Mouse (Mus musculus): ENCODE measurements around the gene Tmem240. TPM values are rescaled to one million over a fixed set of nuclear protein-coding genes. Genes with fewer than 3 reads are reported as not detected.

The Tmem240 gene
- polyA plus RNA-seq, 1 experiment, result 0.54 TPM

DNA sequence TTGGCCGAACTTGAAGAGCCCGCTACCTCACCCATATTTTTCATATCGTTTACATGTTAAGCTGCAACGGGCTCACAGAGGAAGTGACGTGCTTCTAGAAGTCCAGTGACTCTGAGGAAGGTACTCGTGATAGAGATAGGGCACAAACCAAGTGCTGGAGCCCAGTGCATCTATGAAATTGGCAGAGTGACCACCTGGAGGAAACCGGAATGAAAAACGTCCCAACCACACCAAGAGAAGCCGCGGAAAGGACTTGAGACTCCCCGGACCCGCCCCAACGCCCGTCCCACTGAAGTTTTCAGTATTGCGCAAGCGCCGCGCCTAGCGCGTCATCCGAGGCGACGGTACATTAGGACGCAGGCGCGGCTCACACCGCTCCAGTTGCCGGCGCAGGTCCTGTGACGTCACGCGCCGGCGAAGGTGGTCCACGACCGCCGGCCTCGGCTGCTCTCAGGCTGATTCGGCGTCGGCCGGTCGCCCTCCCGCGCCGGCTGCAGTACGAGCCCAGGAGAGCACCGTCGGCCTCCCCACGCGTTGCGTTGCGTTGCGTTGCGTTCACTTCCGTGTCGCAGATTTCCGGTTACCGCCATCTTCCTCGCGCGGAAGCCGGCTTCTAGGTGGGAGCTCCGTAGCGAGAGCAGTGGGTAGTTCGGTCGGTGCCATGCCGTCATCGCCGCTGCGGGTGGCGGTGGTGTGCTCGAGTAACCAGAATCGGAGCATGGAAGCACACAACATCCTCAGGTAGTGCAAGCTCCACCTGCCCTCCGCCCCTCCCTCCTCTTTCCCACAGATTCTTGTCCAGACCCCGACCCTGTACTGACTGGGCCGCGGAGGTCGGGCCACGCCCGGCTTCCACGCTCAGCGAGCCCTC, 29.6 kb upstream of the Tmem240 start, which contains the start of gene Ssu72:
Ssu72 (plus strand) TSS at position 80 of the 871 bp plus-strand sequence.
- peak; percentile 4 for TF ChIP-seq POLR2A (IDR thresholded peaks at IDR 0.05; ENCODE audit: insufficient read depth, low read length)
- TF ChIP-seq CTCF (IDR thresholded peaks at IDR 0.05; ENCODE audit: low read depth, low read length), result no peak
- TF ChIP-seq EP300 (IDR thresholded peaks at IDR 0.05; ENCODE audit: insufficient read depth, low read depth, low read length), result no peak
- Histone ChIP-seq H3K27ac (ENCODE audit: insufficient read depth, low read length) (peak within 1 kb of the TSS; percentile 55), H3K36me3 (ENCODE audit: control insufficient read depth, insufficient read depth, low read length, poor library complexity, severe bottlenecking) (no peaks in the 10 kb centered on the region; the same call in 1 of the 2 replicates), H3K9me3 (replicated peaks; ENCODE audit: control insufficient read depth, insufficient read depth, low read length, poor library complexity, severe bottlenecking) (no peaks in the 10 kb centered on the region), H3K9ac (ENCODE audit: low read depth, poor library complexity, severe bottlenecking) (peak within 1 kb of the TSS; percentile 50), H3K27me3 (ENCODE audit: control insufficient read depth, insufficient read depth, low read length, poor library complexity, severe bottlenecking) (no peaks in the 10 kb centered on the region), H3K4me3 (ENCODE audit: low read depth, low read length) (peak within 1 kb of the TSS; percentile 86), H3K4me1 (ENCODE audit: control insufficient read depth, insufficient read depth, low read length) (peaks cover 3% of the 10 kb centered on the region)

DNA sequence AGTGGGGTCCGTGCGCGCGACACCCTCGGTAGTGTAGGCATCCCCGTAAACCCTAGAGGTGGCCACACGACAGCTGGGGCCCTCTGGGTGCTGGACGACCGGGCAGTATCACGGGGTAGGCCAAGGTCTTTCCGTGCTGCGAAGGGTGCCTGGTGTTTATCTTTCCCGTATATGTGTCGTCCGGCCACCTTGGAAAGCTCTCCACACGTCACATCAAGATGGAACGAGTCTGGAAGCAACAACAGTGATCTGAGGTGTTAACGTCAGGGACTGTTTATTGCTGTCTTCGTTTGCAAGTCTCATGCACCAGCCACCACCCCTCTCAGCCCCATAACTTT, 29.0 kb upstream of the Tmem240 start:
- Histone ChIP-seq H3K9ac (ENCODE audit: low read depth, poor library complexity, severe bottlenecking) (peak overlapping the region; percentile 50), H3K9me3 (replicated peaks; ENCODE audit: control insufficient read depth, insufficient read depth, low read length, poor library complexity, severe bottlenecking) (no peaks in the 10 kb centered on the region), H3K4me3 (ENCODE audit: low read depth, low read length) (peak overlapping the region; percentile 86), H3K27ac (ENCODE audit: insufficient read depth, low read length) (peak overlapping the region; percentile 24), H3K36me3 (ENCODE audit: control insufficient read depth, insufficient read depth, low read length, poor library complexity, severe bottlenecking) (no peaks in the 10 kb centered on the region; the same call in 1 of the 2 replicates), H3K27me3 (ENCODE audit: control insufficient read depth, insufficient read depth, low read length, poor library complexity, severe bottlenecking) (no peaks in the 10 kb centered on the region), H3K4me1 (ENCODE audit: control insufficient read depth, insufficient read depth, low read length) (peaks cover 3% of the 10 kb centered on the region)
- TF ChIP-seq POLR2A (IDR thresholded peaks at IDR 0.05; ENCODE audit: insufficient read depth, low read length) (no peak), CTCF (IDR thresholded peaks at IDR 0.05; ENCODE audit: low read depth, low read length) (no peak), EP300 (IDR thresholded peaks at IDR 0.05; ENCODE audit: insufficient read depth, low read depth, low read length) (no peak)

DNA sequence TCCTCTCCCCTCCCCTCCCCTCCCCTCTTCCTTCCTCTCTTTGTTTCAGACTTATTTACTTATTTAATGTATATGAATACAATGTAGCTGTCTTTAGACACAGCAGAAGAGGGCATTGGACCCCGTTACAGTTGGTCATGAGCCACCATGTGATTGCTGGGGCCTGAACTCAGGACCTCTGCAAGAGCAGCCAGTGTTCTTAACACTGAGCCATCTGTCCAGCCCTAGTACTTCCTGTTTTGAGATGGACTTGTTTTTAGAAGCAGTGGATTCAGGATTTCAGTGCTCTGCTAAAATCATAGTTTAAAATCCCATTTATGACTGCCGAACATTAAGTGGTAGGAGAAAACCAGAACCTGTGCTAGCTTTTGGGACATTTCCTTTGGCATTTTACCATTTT, 26.0 kb upstream of the Tmem240 start:
- Histone ChIP-seq H3K36me3 (ENCODE audit: control insufficient read depth, insufficient read depth, low read length, poor library complexity, severe bottlenecking) (no peaks in the 10 kb centered on the region; the same call in 1 of the 2 replicates), H3K9ac (ENCODE audit: low read depth, poor library complexity, severe bottlenecking) (no peak overlapping the region), H3K27me3 (ENCODE audit: control insufficient read depth, insufficient read depth, low read length, poor library complexity, severe bottlenecking) (no peaks in the 10 kb centered on the region), H3K4me3 (ENCODE audit: low read depth, low read length) (no peak overlapping the region), H3K9me3 (replicated peaks; ENCODE audit: control insufficient read depth, insufficient read depth, low read length, poor library complexity, severe bottlenecking) (no peaks in the 10 kb centered on the region), H3K27ac (ENCODE audit: insufficient read depth, low read length) (no peak overlapping the region), H3K4me1 (ENCODE audit: control insufficient read depth, insufficient read depth, low read length) (peaks cover 3% of the 10 kb centered on the region)
- TF ChIP-seq POLR2A (IDR thresholded peaks at IDR 0.05; ENCODE audit: insufficient read depth, low read length) (no peak), EP300 (IDR thresholded peaks at IDR 0.05; ENCODE audit: insufficient read depth, low read depth, low read length) (no peak), CTCF (IDR thresholded peaks at IDR 0.05; ENCODE audit: low read depth, low read length) (no peak)

DNA sequence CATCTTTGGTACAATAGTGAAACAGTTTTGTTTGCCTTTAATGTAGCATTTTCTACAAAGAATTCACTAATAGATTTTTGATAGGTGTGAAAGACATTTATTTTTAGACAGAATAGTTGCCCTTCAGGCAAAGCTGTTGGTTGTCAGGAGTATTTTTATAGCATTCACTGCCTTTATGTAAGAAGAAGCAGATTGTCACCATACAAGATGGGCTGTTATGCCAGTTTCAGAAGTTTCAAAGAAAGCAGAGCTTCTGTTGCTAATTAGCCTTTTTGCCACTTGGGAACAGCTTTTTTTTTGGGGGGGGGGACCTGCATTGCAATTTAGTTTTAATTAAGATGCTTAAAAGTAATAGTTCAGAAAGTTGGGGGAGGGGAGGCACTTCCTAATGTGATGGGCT, 25.6 kb upstream of the Tmem240 start:
- Histone ChIP-seq H3K9ac (ENCODE audit: low read depth, poor library complexity, severe bottlenecking) (no peak overlapping the region), H3K4me3 (ENCODE audit: low read depth, low read length) (no peak overlapping the region), H3K9me3 (replicated peaks; ENCODE audit: control insufficient read depth, insufficient read depth, low read length, poor library complexity, severe bottlenecking) (no peaks in the 10 kb centered on the region), H3K27me3 (ENCODE audit: control insufficient read depth, insufficient read depth, low read length, poor library complexity, severe bottlenecking) (no peaks in the 10 kb centered on the region), H3K4me1 (ENCODE audit: control insufficient read depth, insufficient read depth, low read length) (peaks cover 3% of the 10 kb centered on the region), H3K27ac (ENCODE audit: insufficient read depth, low read length) (peak overlapping the region; percentile 81; the same call in 1 of the 2 replicates), H3K36me3 (ENCODE audit: control insufficient read depth, insufficient read depth, low read length, poor library complexity, severe bottlenecking) (no peaks in the 10 kb centered on the region; the same call in 1 of the 2 replicates)
- TF ChIP-seq POLR2A (IDR thresholded peaks at IDR 0.05; ENCODE audit: insufficient read depth, low read length) (no peak), CTCF (IDR thresholded peaks at IDR 0.05; ENCODE audit: low read depth, low read length) (no peak), EP300 (IDR thresholded peaks at IDR 0.05; ENCODE audit: insufficient read depth, low read depth, low read length) (no peak)

DNA sequence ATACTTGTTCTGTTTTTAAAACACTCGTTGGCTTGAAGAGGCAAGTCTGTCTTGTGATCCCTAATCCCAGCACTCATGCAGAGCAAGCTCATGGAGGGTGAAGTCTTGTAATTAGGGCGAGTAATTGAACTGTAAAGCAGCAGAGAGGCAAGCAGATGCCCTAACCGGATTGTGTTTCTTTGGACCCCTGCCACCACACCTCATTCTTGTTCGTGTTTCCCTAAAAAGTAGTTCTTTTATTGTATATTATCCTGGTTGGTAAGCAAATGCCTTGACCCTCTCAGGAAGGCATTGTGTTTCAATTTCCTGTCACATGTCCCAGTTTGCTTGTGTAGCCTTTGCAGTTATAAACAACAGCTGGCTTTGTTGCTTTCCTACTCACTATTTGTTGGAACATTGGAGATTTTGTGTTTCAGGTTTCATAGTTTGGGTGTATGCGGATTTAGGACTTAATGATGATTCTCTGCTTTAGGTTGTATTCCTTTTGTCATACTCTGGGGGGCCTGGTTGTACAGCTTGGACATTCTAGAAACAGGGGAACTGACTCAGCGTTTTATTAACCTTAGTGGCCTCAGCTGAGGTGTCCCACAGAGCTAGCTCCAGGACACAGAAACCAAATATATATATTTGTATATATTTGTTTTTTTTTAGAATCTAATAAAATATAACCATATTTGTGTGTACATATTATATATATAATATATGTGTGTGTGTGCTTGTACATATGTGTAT, 23.9 kb upstream of the Tmem240 start:
- Histone ChIP-seq H3K9ac (ENCODE audit: low read depth, poor library complexity, severe bottlenecking) (peak overlapping the region; percentile 53; the same call in 1 of the 2 replicates), H3K27ac (ENCODE audit: insufficient read depth, low read length) (peak overlapping the region; percentile 81)
- no peak for TF ChIP-seq POLR2A (IDR thresholded peaks at IDR 0.05; ENCODE audit: insufficient read depth, low read length)
- no peak for TF ChIP-seq CTCF (IDR thresholded peaks at IDR 0.05; ENCODE audit: low read depth, low read length)
- no peak for TF ChIP-seq EP300 (IDR thresholded peaks at IDR 0.05; ENCODE audit: insufficient read depth, low read depth, low read length)

More for the DNA sequence above, 23.9 kb upstream of the Tmem240 start:
- Histone ChIP-seq H3K36me3 (ENCODE audit: control insufficient read depth, insufficient read depth, low read length, poor library complexity, severe bottlenecking) (peaks cover 8% of the 10 kb centered on the region), H3K4me3 (ENCODE audit: low read depth, low read length) (peak overlapping the region; percentile 29; the same call in 1 of the 2 replicates), H3K9me3 (replicated peaks; ENCODE audit: control insufficient read depth, insufficient read depth, low read length, poor library complexity, severe bottlenecking) (no peaks in the 10 kb centered on the region), H3K27me3 (ENCODE audit: control insufficient read depth, insufficient read depth, low read length, poor library complexity, severe bottlenecking) (no peaks in the 10 kb centered on the region), H3K4me1 (ENCODE audit: control insufficient read depth, insufficient read depth, low read length) (peaks cover 3% of the 10 kb centered on the region)

Measured in ES-Bruce4 (cell line).